Mouse (Mus musculus) embryonic facial prominence, embryonic 14.5 days (tissue): ENCODE data around the gene Ap5b1. TPM values are rescaled to one million over a fixed set of nuclear protein-coding genes. Genes with fewer than 3 reads are reported as not detected.

Source experiments
- ATAC-seq: fragments of 200-750 bp; cut with Nextera tagmentation; 2 replicates; pipeline ENCODE4 v1.8.0; 2017; ENCODE audit warnings: low read depth, moderate number of reproducible peaks, moderate TSS enrichment
- DNase-seq: peaks from one replicate; pipeline ENCODE4 v3.0.0-alpha.2; 2015; ENCODE audit warnings: low spot score
- H3K27ac ChIP-seq: fragments of 300-500 bp; sonication (generic); replicated peaks from 2 replicates; pipeline ENCODE4 v1.5.1; 2014; ENCODE audit warnings: low read depth, mild to moderate bottlenecking, low read length, moderate library complexity
- H3K27me3 ChIP-seq: fragments of 300-500 bp; sonication (generic); replicated peaks from 2 replicates; pipeline ENCODE4 v1.6.1; 2014; ENCODE audit warnings: low read length; ENCODE audit not compliant: control insufficient read depth, insufficient read depth
- H3K36me3 ChIP-seq: fragments of 300-500 bp; sonication (generic); 2 replicates; pipeline ENCODE4 v1.6.1; 2014; ENCODE audit warnings: low read length, mixed read lengths; ENCODE audit not compliant: control insufficient read depth, insufficient read depth
- H3K4me1 ChIP-seq: fragments of 300-500 bp; sonication (generic); 2 replicates; pipeline ENCODE4 v1.6.1; 2014; ENCODE audit warnings: antibody characterized with exemption, low read length; ENCODE audit not compliant: control insufficient read depth, insufficient read depth
- H3K4me2 ChIP-seq: fragments of 300-500 bp; sonication (generic); 2 replicates; pipeline ENCODE4 v1.6.1; 2014; ENCODE audit warnings: low read depth, mild to moderate bottlenecking, low read length, moderate library complexity, mixed read lengths
- H3K4me3 ChIP-seq: fragments of 300-500 bp; sonication (generic); 2 replicates; pipeline ENCODE4 v1.5.1; 2014; ENCODE audit warnings: low read depth, mild to moderate bottlenecking, low read length
- H3K9ac ChIP-seq: fragments of 300-500 bp; sonication (generic); 2 replicates; pipeline ENCODE4 v1.6.1; 2014; ENCODE audit warnings: low read depth, mild to moderate bottlenecking, low read length, moderate library complexity, mixed read lengths
- H3K9me3 ChIP-seq: fragments of 300-500 bp; sonication (generic); 2 replicates; pipeline ENCODE4 v1.6.1; 2016; ENCODE audit warnings: low read length; ENCODE audit not compliant: control insufficient read depth
- WGBS: fragments of 180-500 bp; shearing (Covaris S2); extraction: QIAGEN DNeasy Blood & Tissue Kit; methylation state at CpG from one replicate; pipeline ENCODE4 v1.1.7; 2014; 5-methylcytosine and 5-hydroxymethylcytosine counted together
- polyA plus RNA-seq: library from polyadenylated mRNA; unstranded; fragments of >200 nt; fragmentation: Nextera tagmentation; extraction: Ambion mirVana; gene quantifications from 2 replicates; pipeline ENCODE4 v1.2.1, GENCODE M21; 2014

Gene Ap5b1
- polyA plus RNA-seq, 1 experiment from 2014 or later: 3.3 TPM

- 54% methylated on average over 10 of the region's 10 CpGs for WGBS
- DNase-seq (no peak), ATAC-seq (no peak)
These were observed 41.3 kb downstream of the Ap5b1 start for GRCm38 (mm10) chr19:5609171-5609546.

DNA sequence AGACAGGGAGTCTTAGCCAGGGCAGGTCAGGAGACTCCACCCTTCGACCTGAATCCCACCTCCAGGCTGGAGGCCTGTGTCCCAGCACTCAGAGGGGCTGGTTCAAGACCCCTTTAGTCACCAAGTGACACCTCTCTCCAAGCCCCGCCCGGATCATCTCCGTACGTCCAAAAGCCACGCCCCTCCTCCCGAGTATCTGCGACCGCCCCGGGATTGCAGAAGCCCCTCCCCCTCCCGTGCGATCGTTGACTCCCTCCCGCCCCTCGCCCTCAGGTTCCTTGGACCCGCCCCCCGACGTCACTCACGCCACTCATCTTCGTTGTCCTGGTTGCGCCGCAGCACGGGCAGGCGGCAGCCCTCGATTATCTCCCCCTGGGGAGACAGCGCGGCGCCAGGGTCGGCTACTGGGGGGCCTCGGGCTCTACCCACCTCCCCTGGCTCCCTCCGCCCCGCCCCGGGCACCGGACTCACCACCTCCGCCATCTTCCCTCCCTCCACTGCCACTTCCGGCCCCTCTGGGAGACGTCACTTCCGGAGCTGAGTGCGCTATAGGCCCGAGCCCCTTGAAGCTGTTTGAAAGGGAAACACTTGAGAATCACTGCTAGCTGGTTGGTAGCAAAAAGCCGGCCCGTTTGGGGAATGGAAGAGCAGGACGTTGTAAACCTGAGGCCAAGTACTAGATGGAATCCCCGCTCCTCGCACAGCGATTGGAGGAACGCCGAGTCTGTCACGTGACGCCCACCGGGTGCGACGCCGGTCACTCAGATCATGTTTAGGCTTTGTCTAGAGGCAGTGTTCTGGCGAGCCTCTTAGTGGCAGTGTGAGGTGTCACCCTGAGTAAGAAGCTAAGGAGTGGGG is 42.0 kb downstream of the Ap5b1 start, which contains the start of gene Kat5:
Gene Kat5, minus strand, starts transcription at position 691 of the 858 bp plus-strand sequence.
- Histone ChIP-seq H3K4me1 (peaks cover 4% of the 10 kb centered on the region), H3K27me3 (no peaks in the 10 kb centered on the region), H3K9me3 (no peaks in the 10 kb centered on the region), H3K36me3 (peaks cover 39% of the 10 kb centered on the region), H3K9ac (peak within 1 kb of the TSS; percentile 83), H3K4me2 (peak within 1 kb of the TSS; percentile 68), H3K27ac (peak within 1 kb of the TSS; percentile 98), H3K4me3 (peak within 1 kb of the TSS; percentile 58)
- under 1% methylated on average over 53 of the region's 55 CpGs for WGBS
- DNase-seq (peak; percentile 94), ATAC-seq (peak; percentile 94)

More at GRCm38 (mm10) chr19:5609171-5609546, 41.3 kb downstream of the Ap5b1 start:
- Histone ChIP-seq H3K27ac (peak overlapping the region; percentile 98; the same call in 1 of the 2 replicates), H3K9ac (peak overlapping the region; percentile 83), H3K4me1 (peaks cover 4% of the 10 kb centered on the region), H3K27me3 (no peaks in the 10 kb centered on the region), H3K36me3 (peaks cover 45% of the 10 kb centered on the region), H3K4me2 (peak overlapping the region; percentile 68), H3K4me3 (peak overlapping the region; percentile 58), H3K9me3 (no peaks in the 10 kb centered on the region)

DNA sequence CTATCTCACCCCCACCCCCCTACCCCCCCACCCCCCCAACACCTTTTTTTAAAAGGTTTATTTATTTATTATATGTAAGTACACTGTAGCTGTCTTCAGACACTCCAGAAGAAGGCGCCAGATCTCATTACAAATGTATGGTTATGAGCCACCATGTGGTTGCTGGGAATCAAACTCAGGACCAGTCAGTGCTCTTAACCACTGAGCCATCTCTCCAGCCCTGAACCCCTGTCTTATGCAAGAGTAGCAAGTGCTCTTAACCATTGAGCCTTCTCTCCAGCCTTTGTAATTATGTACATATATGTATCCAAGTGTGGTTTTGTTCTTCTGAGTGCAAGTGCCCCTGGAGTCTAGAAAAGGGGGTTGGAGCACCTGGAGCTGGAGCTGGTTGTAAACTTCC is 44.1 kb downstream of the Ap5b1 start:
- no peak for ATAC-seq
- 92% methylated on average over 1 of the region's 1 CpGs for WGBS
- peaks cover 4% of the 10 kb centered on the region for H3K4me1 ChIP-seq

GRCm38 (mm10) chr19:5612762-5613411 is 45.1 kb downstream of the Ap5b1 start:
- Histone ChIP-seq H3K36me3 (peaks cover 8% of the 10 kb centered on the region), H3K27me3 (no peaks in the 10 kb centered on the region), H3K4me2 (no peak overlapping the region), H3K9ac (no peak overlapping the region), H3K4me3 (no peak overlapping the region), H3K4me1 (peaks cover 4% of the 10 kb centered on the region), H3K27ac (no peak overlapping the region), H3K9me3 (no peaks in the 10 kb centered on the region)
- WGBS: 66% methylated on average over 3 of the region's 3 CpGs
- DNase-seq (no peak), ATAC-seq (no peak)

More for the DNA sequence above, 44.1 kb downstream of the Ap5b1 start:
- Histone ChIP-seq H3K9ac (no peak overlapping the region), H3K27me3 (no peaks in the 10 kb centered on the region), H3K9me3 (no peaks in the 10 kb centered on the region), H3K36me3 (peaks cover 17% of the 10 kb centered on the region), H3K4me3 (no peak overlapping the region), H3K4me2 (no peak overlapping the region), H3K27ac (no peak overlapping the region)
- DNase-seq: no peak

- 0 out of 2 replicates have a peak, but pooled peaks have one; percentile 19 for ATAC-seq
- Histone ChIP-seq H3K27me3 (no peaks in the 10 kb centered on the region), H3K36me3 (no peaks in the 10 kb centered on the region), H3K27ac (no peak overlapping the region), H3K4me3 (no peak overlapping the region), H3K9me3 (no peaks in the 10 kb centered on the region), H3K4me2 (no peak overlapping the region), H3K4me1 (no peaks in the 10 kb centered on the region), H3K9ac (no peak overlapping the region)
- peak; percentile 71 for DNase-seq
- 49% methylated on average over 2 of the region's 2 CpGs for WGBS
These were observed 47.1 kb downstream of the Ap5b1 start for GRCm38 (mm10) chr19:5614953-5615352.

GRCm38 (mm10) chr19:5620007-5620406 is 52.2 kb downstream of the Ap5b1 start:
- Histone ChIP-seq H3K4me1 (no peaks in the 10 kb centered on the region), H3K9ac (no peak overlapping the region), H3K9me3 (no peaks in the 10 kb centered on the region), H3K4me3 (no peak overlapping the region), H3K27ac (no peak overlapping the region), H3K4me2 (no peak overlapping the region), H3K27me3 (no peaks in the 10 kb centered on the region), H3K36me3 (no peaks in the 10 kb centered on the region)
- ATAC-seq (no peak), DNase-seq (no peak)
- WGBS: 86% methylated on average over 4 of the region's 4 CpGs

Other genes starting within 250 kb of the Ap5b1 start
- not detected in 2 replicates for gene Catsper1, start 232.3 kb upstream of the Ap5b1 start, polyA plus RNA-seq
- 7.5 and 9.2 TPM in 2 replicates for gene Cst6, start 218.5 kb upstream of the Ap5b1 start, polyA plus RNA-seq
- gene Eif1ad, start 201.3 kb upstream of the Ap5b1 start, polyA plus RNA-seq: 35.0 and 35.7 TPM in 2 replicates
- gene Banf1, start 200.9 kb upstream of the Ap5b1 start, polyA plus RNA-seq: 375 and 387 TPM in 2 replicates
- 50.3 and 65.9 TPM in 2 replicates for gene Sart1, start 179.3 kb upstream of the Ap5b1 start, polyA plus RNA-seq
- gene Tsga10ip, start 165.5 kb upstream of the Ap5b1 start, polyA plus RNA-seq: 0.53 TPM in 1 of 2 replicates, not detected in the other
- 191 and 195 TPM in 2 replicates for gene Drap1, start 143.0 kb upstream of the Ap5b1 start, polyA plus RNA-seq
- 51.1 and 56.1 TPM in 2 replicates for gene AI837181, start 142.9 kb upstream of the Ap5b1 start, polyA plus RNA-seq
- not detected in 2 replicates for gene Fosl1, start 120.5 kb upstream of the Ap5b1 start, polyA plus RNA-seq
- 5.7 and 6.1 TPM in 2 replicates for gene Ccdc85b, start 110.1 kb upstream of the Ap5b1 start, polyA plus RNA-seq
- gene Fibp, start 107.4 kb upstream of the Ap5b1 start, polyA plus RNA-seq: 75.0 and 99.0 TPM in 2 replicates
- gene Ctsw, start 99.5 kb upstream of the Ap5b1 start, polyA plus RNA-seq: 0.85 and 1.5 TPM in 2 replicates
- 175 and 190 TPM in 2 replicates for gene Efemp2, start 94.1 kb upstream of the Ap5b1 start, polyA plus RNA-seq
- 38.0 and 39.6 TPM in 2 replicates for gene Mus81, start 79.6 kb upstream of the Ap5b1 start, polyA plus RNA-seq
- 2,353 and 2,499 TPM in 2 replicates for gene Cfl1, start 77.6 kb upstream of the Ap5b1 start, polyA plus RNA-seq
- not detected in 2 replicates for gene 1700020D05Rik, start 64.2 kb upstream of the Ap5b1 start, polyA plus RNA-seq
- gene Snx32, start 57.5 kb upstream of the Ap5b1 start, polyA plus RNA-seq: 10.7 and 13.2 TPM in 2 replicates
- gene Ovol1, start 7.4 kb upstream of the Ap5b1 start, polyA plus RNA-seq: 6.1 and 6.4 TPM in 2 replicates
- 94.8 and 110 TPM in 2 replicates for gene Rnaseh2c, start 33.8 kb downstream of the Ap5b1 start, polyA plus RNA-seq
- 24.7 and 32.5 TPM in 2 replicates for gene Kat5, start 42.2 kb downstream of the Ap5b1 start, polyA plus RNA-seq
- 49.2 and 52.9 TPM in 2 replicates for gene Rela, start 69.5 kb downstream of the Ap5b1 start, polyA plus RNA-seq
- gene Sipa1, start 95.7 kb downstream of the Ap5b1 start, polyA plus RNA-seq: 24.4 and 26.6 TPM in 2 replicates
- 18.9 and 23.3 TPM in 2 replicates for gene Map3k11, start 120.7 kb downstream of the Ap5b1 start, polyA plus RNA-seq
- 24.1 and 32.1 TPM in 2 replicates for gene Pcnx3, start 120.9 kb downstream of the Ap5b1 start, polyA plus RNA-seq
- 0.34 and 1.7 TPM in 2 replicates for gene Kcnk7, start 136.3 kb downstream of the Ap5b1 start, polyA plus RNA-seq
- 34.2 and 43.4 TPM in 2 replicates for gene Ehbp1l1, start 158.3 kb downstream of the Ap5b1 start, polyA plus RNA-seq
- gene Fam89b, start 161.6 kb downstream of the Ap5b1 start, polyA plus RNA-seq: 101 and 111 TPM in 2 replicates
- 59.2 and 68.0 TPM in 2 replicates for gene Ltbp3, start 172.9 kb downstream of the Ap5b1 start, polyA plus RNA-seq
- 78.3 and 79.8 TPM in 2 replicates for gene Scyl1, start 203.4 kb downstream of the Ap5b1 start, polyA plus RNA-seq